Mouse (Mus musculus) liver, adult 2 months (tissue): ENCODE data around the gene Map2k1.

ENCODE experiments used
- CTCF ChIP-seq: fragments of 200-500 bp; IDR thresholded peaks from 2 replicates; pipeline ENCODE4 v1.5.1; 2011; ENCODE audit warnings: low read depth, low read length, control low read depth
- POLR2A ChIP-seq: fragments of 200-500 bp; IDR thresholded peaks from 2 replicates; pipeline ENCODE4 v1.6.1; 2011; ENCODE audit warnings: low read length, control low read depth; ENCODE audit not compliant: insufficient read depth; ENCODE audit errors: extremely low read depth

DNA sequence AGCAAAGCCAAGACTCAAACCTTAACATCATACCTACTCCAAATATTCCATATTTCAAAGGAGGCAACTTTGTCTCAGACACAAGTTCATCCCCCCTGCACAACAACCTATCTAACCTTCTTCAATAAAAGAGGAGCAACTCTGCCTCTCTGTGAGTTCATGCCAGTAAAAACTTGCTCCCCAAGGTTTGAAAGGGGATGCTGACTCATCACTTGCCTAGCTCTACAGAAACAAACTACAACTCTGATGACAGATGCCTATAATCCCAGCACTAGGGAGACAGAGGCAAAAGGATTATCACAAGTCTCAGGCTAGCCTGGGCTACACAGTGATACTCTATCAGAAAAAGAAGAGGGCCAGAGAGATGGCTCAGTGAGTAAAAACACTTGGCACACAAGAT lies 35.5 kb downstream of the Map2k1 start:
- no peak for TF ChIP-seq CTCF
- TF ChIP-seq POLR2A, result no peak
